Comparison of ENCODE assay signal across 18 mouse cellular contexts in genomic region chr6:50205093-50205492, GRCm38 (mm10).
"Had no signal": no experiment of that assay in that cellular context is flagged by ENCODE, and none has a peak within 500 bp of the region (broad histone marks: within the 10 kb centered on the region; RNA-seq: fewer than 3 reads in every experiment).

No protein-coding gene starts in this region.

- H3K9me3 ChIP-seq: limb, embryonic 10.5 days; limb, embryonic 13.5 days had no signal

- ATAC-seq: intestine, postnatal 0 days; liver, postnatal 0 days; lung, postnatal 0 days had no signal

- H3K4me3 ChIP-seq: layer of hippocampus, adult 2 months; limb, embryonic 10.5 days; limb, embryonic 13.5 days had no signal

- DNase-seq: kidney, adult 8-10 months; kidney, postnatal 14 days; layer of hippocampus, adult 9-11 months; liver, postnatal 0 days; lung, embryonic 14.5 days; midbrain, embryonic 14.5 days; thymus, adult 2 months; thymus, postnatal 14 days; thymus, postnatal 4 days had no signal

- H3K4me2 ChIP-seq: limb, embryonic 13.5 days; lung, embryonic 14.5 days; midbrain, embryonic 11.5 days had no signal

- H3K27me3 ChIP-seq: limb, embryonic 13.5 days had no signal

- H3K9ac ChIP-seq: limb, embryonic 13.5 days; liver, embryonic 14.5 days; liver, postnatal 0 days; lung, embryonic 14.5 days had no signal

- H3K27ac ChIP-seq: layer of hippocampus, adult 2 months; limb, embryonic 10.5 days; limb, embryonic 13.5 days; liver, embryonic 14.5 days; macrophage; stomach, postnatal 0 days had no signal

- H3K36me3 ChIP-seq: limb, embryonic 10.5 days had no signal
